Mouse (Mus musculus) midbrain, embryonic 13.5 days (tissue): ENCODE measurements around the gene Kirrel3. TPM values are rescaled to one million over a fixed set of nuclear protein-coding genes. Genes with fewer than 3 reads are reported as not detected.

Experiments used
- ATAC-seq: fragments of 200-750 bp; cut with Nextera tagmentation; 2 replicates; pipeline ENCODE4 v1.8.0; 2017; ENCODE audit warnings: mild to moderate bottlenecking, moderate TSS enrichment, moderate library complexity
- H3K27ac ChIP-seq: fragments of 300-500 bp; sonication (generic); 2 replicates; pipeline ENCODE4 v1.5.1; 2015; ENCODE audit warnings: inconsistent platforms, mild to moderate bottlenecking, moderate library complexity
- H3K27me3 ChIP-seq: fragments of 300-500 bp; sonication (generic); 2 replicates; pipeline ENCODE4 v1.6.1; 2015; ENCODE audit warnings: mild to moderate bottlenecking, inconsistent platforms
- H3K36me3 ChIP-seq: fragments of 300-500 bp; sonication (generic); 2 replicates; pipeline ENCODE4 v1.6.1; 2015; ENCODE audit warnings: mild to moderate bottlenecking, inconsistent platforms
- H3K4me1 ChIP-seq: fragments of 300-500 bp; sonication (generic); replicated peaks from 2 replicates; pipeline ENCODE4 v1.6.1; 2015; ENCODE audit warnings: inconsistent platforms
- H3K4me2 ChIP-seq: fragments of 300-500 bp; sonication (generic); replicated peaks from 2 replicates; pipeline ENCODE4 v1.6.1; 2015; ENCODE audit warnings: moderate library complexity, mild to moderate bottlenecking, inconsistent platforms
- H3K4me3 ChIP-seq: fragments of 300-500 bp; sonication (generic); replicated peaks from 2 replicates; pipeline ENCODE4 v1.5.1; 2015; ENCODE audit warnings: mild to moderate bottlenecking, inconsistent platforms
- H3K9ac ChIP-seq: fragments of 300-500 bp; sonication (generic); replicated peaks from 2 replicates; pipeline ENCODE4 v1.6.1; 2015; ENCODE audit warnings: mild to moderate bottlenecking, inconsistent platforms
- H3K9me3 ChIP-seq: fragments of 300-500 bp; sonication (generic); 2 replicates; pipeline ENCODE4 v1.6.1; 2016; ENCODE audit warnings: mild to moderate bottlenecking, inconsistent platforms
- WGBS: fragments of 180-500 bp; shearing (Covaris S2); methylation state at CpG from one replicate; pipeline ENCODE4 v1.1.7; 2015; 5-methylcytosine and 5-hydroxymethylcytosine counted together
- polyA plus RNA-seq: library from polyadenylated mRNA; unstranded; fragments of >200 nt; fragmentation: Nextera tagmentation; extraction: Ambion mirVana; gene quantifications from 2 replicates; pipeline ENCODE4 v1.2.1, GENCODE M21; 2015

The Kirrel3 gene
- polyA plus RNA-seq, 1 experiment from 2014 or later, result 24.0 TPM

DNA sequence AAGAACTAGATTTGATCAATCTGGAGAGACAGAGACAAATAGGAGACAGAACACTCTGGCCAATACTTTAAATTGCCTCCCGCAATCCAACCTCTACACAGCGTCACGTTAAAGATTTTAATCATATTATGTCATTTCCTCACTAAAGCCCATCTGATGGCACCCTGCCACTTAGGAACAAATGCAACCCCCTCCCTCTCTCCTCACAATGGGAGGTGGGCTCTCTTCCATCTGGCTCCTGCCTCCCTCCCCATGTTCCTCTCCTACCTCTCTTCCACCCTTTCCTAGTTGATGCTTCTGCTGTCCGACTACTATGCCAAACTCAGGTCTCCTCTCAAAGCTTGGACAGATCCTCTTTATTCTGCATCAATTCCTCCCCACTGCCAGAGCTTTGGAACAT is 365.4 kb downstream of the Kirrel3 start:
- no peak for ATAC-seq
- H3K36me3 ChIP-seq, result no peaks in the 10 kb centered on the region
- H3K4me1 ChIP-seq, result no peaks in the 10 kb centered on the region
- H3K4me2 ChIP-seq, result no peak overlapping the region
- no peaks in the 10 kb centered on the region for H3K9me3 ChIP-seq
- 83% methylated on average over 4 of the region's 4 CpGs for WGBS
- H3K27me3 ChIP-seq, result no peaks in the 10 kb centered on the region
- no peak overlapping the region for H3K9ac ChIP-seq
- no peak overlapping the region for H3K27ac ChIP-seq
- H3K4me3 ChIP-seq, result no peak overlapping the region

DNA sequence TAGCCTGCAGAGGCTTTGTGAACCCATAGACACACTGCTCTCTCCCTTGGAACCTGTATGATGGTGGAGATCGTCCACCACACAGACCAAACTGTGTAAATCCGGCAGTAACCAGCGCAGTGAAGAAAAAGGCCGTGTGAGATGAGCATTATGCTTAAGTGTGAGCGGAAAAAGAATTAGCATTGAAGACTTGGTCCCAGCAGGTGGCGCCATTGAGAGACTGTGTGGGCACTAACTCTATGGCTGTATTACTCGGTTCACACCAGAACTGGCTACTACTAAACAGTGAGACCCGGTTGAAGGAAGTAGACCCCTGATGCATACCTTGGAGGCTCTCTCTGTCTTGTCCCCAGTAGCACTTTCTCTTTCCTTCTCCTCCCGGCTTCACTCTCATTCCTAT is 371.9 kb downstream of the Kirrel3 start:
- Histone ChIP-seq H3K27ac (no peak overlapping the region), H3K4me3 (no peak overlapping the region), H3K36me3 (no peaks in the 10 kb centered on the region), H3K4me1 (peaks cover 10% of the 10 kb centered on the region; the same call in 1 of the 2 replicates), H3K9ac (no peak overlapping the region), H3K9me3 (0 out of 2 replicates have a peak, but pooled peaks cover 4% of the 10 kb centered on the region), H3K4me2 (no peak overlapping the region), H3K27me3 (no peaks in the 10 kb centered on the region)
- ATAC-seq, result no peak
- 67% methylated on average over 9 of the region's 9 CpGs for WGBS

DNA sequence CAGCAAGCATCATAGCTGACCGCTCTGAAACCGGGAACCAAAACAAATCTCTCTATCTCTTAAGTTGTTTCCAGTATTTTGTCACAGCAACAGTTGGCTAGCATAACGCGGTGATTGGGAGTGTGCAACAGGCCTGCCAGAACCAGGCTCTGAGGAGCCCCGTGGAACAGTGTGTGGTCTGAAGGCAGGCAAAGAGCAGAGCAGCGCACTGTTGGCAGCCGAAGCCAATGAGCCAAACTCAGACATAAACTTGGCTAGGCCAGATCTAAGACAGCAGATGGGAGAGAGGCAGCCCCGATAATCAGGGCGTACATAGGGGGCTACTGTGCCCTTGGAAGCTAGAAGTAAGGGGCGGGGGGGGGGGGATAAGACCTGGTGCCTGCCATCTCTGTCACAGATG is 372.4 kb downstream of the Kirrel3 start:
- H3K4me1 ChIP-seq, result peaks cover 10% of the 10 kb centered on the region; the same call in 1 of the 2 replicates
- H3K9me3 ChIP-seq, result 0 out of 2 replicates have a peak, but pooled peaks cover 4% of the 10 kb centered on the region
- no peaks in the 10 kb centered on the region for H3K36me3 ChIP-seq
- no peak overlapping the region for H3K9ac ChIP-seq
- no peak overlapping the region for H3K27ac ChIP-seq
- WGBS, result 91% methylated on average over 10 of the region's 10 CpGs
- H3K4me3 ChIP-seq, result no peak overlapping the region
- no peak for ATAC-seq
- H3K27me3 ChIP-seq, result no peaks in the 10 kb centered on the region
- no peak overlapping the region for H3K4me2 ChIP-seq

DNA sequence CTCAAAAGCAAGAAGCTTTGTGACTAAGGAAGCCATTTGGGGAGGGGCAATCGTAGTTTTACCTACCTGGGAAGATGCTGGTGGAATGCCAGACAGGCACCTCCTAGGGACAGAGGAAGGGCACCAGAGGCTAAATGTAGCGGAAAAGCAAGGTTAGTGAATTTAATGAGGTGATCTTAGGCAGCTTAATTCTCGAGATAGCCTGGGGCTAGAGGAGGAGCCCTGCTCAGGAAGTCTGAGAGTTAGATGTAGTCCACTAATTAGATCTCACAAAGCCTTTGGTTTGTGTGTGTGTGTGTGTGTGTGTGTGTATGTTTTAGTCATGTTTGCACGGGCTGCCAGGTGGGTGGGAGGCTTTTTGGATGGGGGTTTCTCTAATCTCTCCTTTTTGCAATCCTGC is 375.2 kb downstream of the Kirrel3 start:
- Histone ChIP-seq H3K36me3 (no peaks in the 10 kb centered on the region), H3K4me1 (peaks cover 10% of the 10 kb centered on the region; the same call in 1 of the 2 replicates), H3K4me3 (no peak overlapping the region), H3K9ac (no peak overlapping the region), H3K27me3 (no peaks in the 10 kb centered on the region), H3K27ac (no peak overlapping the region), H3K9me3 (0 out of 2 replicates have a peak, but pooled peaks cover 4% of the 10 kb centered on the region), H3K4me2 (no peak overlapping the region)
- no peak for ATAC-seq
- 31% methylated on average over 4 of the region's 4 CpGs for WGBS

DNA sequence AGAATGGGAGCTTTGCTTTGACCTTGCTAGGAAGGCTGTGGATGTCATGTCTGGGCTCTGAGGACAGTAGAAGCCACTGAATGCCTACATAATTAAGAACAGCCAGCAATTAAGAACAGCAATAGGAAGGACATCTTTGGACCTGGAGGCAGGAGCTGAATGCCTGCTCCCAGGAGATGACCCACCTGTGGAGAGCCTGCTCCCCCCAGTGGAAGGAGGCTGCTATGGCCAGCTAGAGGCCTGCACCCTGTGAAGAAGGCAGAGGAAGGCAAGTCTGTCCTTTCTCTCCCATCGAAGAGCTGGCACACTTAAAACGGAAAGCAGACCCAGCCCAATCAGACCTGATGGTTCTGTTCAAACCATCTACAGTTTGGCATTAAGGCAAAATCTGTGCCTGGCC is 376.1 kb downstream of the Kirrel3 start:
- H3K4me2 ChIP-seq, result no peak overlapping the region
- H3K9ac ChIP-seq, result no peak overlapping the region
- H3K27me3 ChIP-seq, result no peaks in the 10 kb centered on the region
- H3K27ac ChIP-seq, result no peak overlapping the region
- no peak overlapping the region for H3K4me3 ChIP-seq
- peaks cover 10% of the 10 kb centered on the region; the same call in 1 of the 2 replicates for H3K4me1 ChIP-seq
- ATAC-seq, result peak; percentile 59
- no peaks in the 10 kb centered on the region for H3K36me3 ChIP-seq
- 0 out of 2 replicates have a peak, but pooled peaks cover 4% of the 10 kb centered on the region for H3K9me3 ChIP-seq
- WGBS, result 48% methylated on average over 2 of the region's 2 CpGs

DNA sequence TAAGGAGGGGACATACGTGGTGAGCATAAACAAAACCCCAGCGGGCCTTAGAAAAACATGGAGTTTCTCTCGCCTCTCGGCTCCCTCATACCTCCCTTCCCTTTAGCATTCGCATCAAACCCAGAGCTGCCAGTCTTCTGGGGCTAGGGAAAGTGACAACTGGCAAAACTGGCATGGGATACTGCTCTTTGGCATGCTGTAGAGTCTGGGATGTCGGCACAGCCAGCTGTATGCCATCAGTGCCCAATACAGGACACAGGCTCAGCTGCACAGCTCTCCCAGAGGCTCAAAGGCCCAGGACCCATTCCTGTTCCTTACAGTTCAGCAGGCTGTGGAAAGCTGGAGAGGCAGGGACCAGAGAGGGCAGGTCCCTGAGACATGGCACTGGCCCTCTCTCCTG is 379.9 kb downstream of the Kirrel3 start:
- Histone ChIP-seq H3K4me1 (peaks cover 12% of the 10 kb centered on the region), H3K4me2 (no peak overlapping the region), H3K9me3 (no peaks in the 10 kb centered on the region), H3K4me3 (no peak overlapping the region), H3K9ac (no peak overlapping the region), H3K27me3 (no peaks in the 10 kb centered on the region), H3K27ac (no peak overlapping the region), H3K36me3 (no peaks in the 10 kb centered on the region)
- ATAC-seq, result no peak
- 87% methylated on average over 6 of the region's 6 CpGs for WGBS

DNA sequence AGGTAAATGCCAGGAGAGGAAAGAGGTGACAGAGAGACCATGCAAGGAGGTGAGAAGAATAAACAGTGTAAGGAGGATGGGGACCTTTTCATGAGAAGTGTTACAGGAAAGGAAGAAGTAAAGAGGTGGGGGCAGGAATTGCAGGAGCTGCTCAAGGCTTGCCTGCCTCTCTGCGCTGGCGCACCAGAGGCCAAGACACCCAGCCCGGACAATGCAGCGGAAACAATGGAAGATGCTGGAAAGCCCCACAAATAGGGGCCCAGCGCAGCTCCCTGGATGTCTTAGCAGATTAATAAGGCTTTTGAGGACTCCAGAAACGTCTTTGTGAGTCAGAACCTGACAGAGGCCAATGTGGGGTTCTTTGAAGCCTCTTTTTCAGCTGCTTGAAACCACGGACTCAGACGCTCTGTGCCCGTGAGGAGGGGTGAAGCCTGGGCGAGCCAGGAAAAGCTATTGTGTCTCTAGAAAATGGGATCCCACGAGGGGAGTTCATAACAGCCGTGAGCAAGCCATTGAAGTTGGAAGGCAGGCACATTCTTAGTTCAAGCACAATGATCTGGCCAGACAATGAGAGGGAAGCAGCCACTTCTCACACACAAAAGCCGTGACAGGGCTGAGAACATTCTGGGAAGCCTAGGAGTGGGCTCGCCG is 385.7 kb downstream of the Kirrel3 start:
- no peak overlapping the region for H3K4me3 ChIP-seq
- peak overlapping the region; percentile 11; the same call in 1 of the 2 replicates for H3K4me2 ChIP-seq
- no peaks in the 10 kb centered on the region for H3K27me3 ChIP-seq
- peaks cover 32% of the 10 kb centered on the region for H3K4me1 ChIP-seq
- H3K9me3 ChIP-seq, result no peaks in the 10 kb centered on the region
- H3K27ac ChIP-seq, result peak overlapping the region; percentile 56
- 5% methylated on average over 15 of the region's 15 CpGs for WGBS
- ATAC-seq, result peak; percentile 89
- 0 out of 2 replicates have a peak overlapping the region, but pooled peaks have one; percentile 8 for H3K9ac ChIP-seq
- no peaks in the 10 kb centered on the region for H3K36me3 ChIP-seq

DNA sequence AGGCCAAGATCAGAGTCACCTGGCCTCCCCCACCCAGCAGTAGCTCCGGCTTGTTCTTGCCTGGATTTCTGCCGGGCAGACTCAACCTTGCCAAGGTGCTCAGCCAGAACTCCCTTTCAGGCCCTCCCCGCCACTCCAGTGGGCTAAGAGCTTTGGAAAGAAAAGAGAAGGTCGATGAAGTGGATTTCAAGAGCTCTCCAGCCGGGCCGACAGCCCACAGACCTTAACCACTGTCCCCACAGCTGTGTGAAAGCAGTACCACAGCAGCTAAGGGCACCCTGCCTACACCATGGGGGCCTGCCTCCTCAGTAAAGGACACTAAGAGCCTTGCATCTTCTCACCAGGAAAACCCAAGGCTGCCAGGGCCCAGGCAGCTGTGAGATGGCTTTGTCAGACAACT is 389.5 kb downstream of the Kirrel3 start:
- WGBS, result 73% methylated on average over 6 of the region's 6 CpGs
- no peak overlapping the region for H3K9ac ChIP-seq
- H3K4me1 ChIP-seq, result peaks cover 28% of the 10 kb centered on the region
- H3K9me3 ChIP-seq, result no peaks in the 10 kb centered on the region
- no peak overlapping the region for H3K4me2 ChIP-seq
- no peak for ATAC-seq
- H3K27ac ChIP-seq, result no peak overlapping the region
- no peaks in the 10 kb centered on the region; the same call in 1 of the 2 replicates for H3K27me3 ChIP-seq
- H3K4me3 ChIP-seq, result no peak overlapping the region
- no peaks in the 10 kb centered on the region for H3K36me3 ChIP-seq

DNA sequence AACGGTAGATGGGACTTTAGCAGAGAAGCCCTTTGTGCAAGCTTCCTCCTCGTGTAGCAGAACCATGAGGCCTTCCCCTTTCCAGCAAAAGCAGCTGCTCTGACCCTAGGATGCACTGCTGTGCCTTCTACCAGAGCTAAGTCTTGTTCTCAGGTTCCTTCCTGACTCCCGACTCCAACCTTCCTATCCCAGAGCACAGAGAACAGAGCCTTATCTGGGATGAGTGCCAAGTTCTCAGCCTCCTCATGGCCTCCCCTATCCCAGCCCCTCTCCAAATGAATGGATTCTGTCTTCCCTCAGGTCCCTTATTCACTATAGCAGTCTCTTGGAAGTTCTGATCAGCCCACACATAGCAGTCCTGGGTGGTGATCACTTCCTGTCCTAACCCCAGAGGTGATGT is 391.5 kb downstream of the Kirrel3 start:
- no peaks in the 10 kb centered on the region for H3K36me3 ChIP-seq
- H3K27ac ChIP-seq, result no peak overlapping the region
- ATAC-seq, result no peak
- H3K4me2 ChIP-seq, result no peak overlapping the region
- H3K4me1 ChIP-seq, result peaks cover 20% of the 10 kb centered on the region
- H3K9me3 ChIP-seq, result no peaks in the 10 kb centered on the region
- H3K9ac ChIP-seq, result no peak overlapping the region
- no peak overlapping the region for H3K4me3 ChIP-seq
- H3K27me3 ChIP-seq, result no peaks in the 10 kb centered on the region; the same call in 1 of the 2 replicates
- WGBS, result 73% methylated on average over 3 of the region's 3 CpGs

DNA sequence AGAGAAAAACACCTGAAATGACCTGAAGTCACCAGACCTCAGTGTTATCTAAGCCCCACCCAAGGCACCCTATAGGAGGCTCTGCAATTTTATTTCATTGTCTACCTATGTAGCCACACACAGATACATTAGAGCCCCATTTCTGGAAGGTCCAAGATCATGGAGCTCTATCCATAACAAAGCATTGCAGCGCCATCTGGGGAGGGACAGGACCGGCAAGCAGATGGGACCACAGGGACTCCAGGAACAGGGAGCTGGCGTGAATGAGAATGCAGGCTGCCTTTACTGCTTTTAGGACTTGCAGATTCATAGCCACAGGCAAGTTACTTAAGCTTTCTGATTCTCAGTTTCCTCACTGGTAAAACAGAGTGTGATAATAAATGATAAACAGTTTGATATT is 392.1 kb downstream of the Kirrel3 start:
- Histone ChIP-seq H3K27me3 (no peaks in the 10 kb centered on the region; the same call in 1 of the 2 replicates), H3K9ac (no peak overlapping the region), H3K4me2 (no peak overlapping the region), H3K4me3 (no peak overlapping the region), H3K27ac (no peak overlapping the region), H3K9me3 (no peaks in the 10 kb centered on the region), H3K4me1 (peaks cover 21% of the 10 kb centered on the region), H3K36me3 (no peaks in the 10 kb centered on the region)
- WGBS, result 69% methylated on average over 3 of the region's 3 CpGs
- ATAC-seq, result no peak

DNA sequence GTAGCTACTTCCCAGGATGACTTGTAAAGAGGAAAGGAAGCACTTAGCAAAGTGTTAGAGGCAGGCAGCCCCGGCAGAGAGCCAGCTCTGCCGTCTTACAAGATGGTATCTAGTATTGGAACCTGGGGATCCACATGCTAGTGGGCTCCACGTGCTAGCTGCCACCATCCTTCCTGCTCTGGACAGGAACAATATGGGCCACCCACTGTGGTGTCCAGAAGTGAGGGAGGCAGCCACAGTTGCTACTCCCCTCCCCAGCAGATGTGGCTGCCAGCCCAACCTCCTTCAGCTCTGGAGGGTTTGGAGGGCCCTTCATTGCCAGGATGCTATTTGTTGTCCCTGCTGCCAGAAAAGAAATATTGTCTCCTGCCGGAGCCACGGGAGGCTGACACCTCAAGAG is 396.1 kb downstream of the Kirrel3 start:
- H3K36me3 ChIP-seq, result no peaks in the 10 kb centered on the region
- H3K27ac ChIP-seq, result no peak overlapping the region
- H3K9me3 ChIP-seq, result no peaks in the 10 kb centered on the region
- H3K27me3 ChIP-seq, result no peaks in the 10 kb centered on the region; the same call in 1 of the 2 replicates
- no peak for ATAC-seq
- 32% methylated on average over 5 of the region's 5 CpGs for WGBS
- no peak overlapping the region for H3K9ac ChIP-seq
- H3K4me2 ChIP-seq, result no peak overlapping the region
- H3K4me3 ChIP-seq, result no peak overlapping the region
- peaks cover 20% of the 10 kb centered on the region for H3K4me1 ChIP-seq

DNA sequence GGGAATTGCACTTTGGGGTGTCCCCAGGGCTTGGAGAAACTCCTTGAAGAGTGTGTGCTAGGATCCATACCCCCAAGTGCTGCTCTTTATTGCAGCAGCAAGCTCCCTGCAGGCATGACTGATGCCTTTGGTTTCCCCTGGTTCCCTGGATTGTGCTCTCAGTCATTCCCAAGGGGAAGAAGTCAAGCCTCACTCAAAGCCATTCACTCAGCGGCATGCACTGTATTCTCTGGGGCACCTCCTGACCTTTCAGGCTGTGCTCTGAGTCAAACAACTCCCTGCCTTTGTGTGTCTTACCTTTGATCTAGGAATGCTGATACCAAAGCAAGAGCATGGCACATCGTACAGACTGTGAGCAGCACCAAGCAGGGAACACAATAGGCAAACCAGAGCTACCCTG is 396.5 kb downstream of the Kirrel3 start:
- Histone ChIP-seq H3K9me3 (no peaks in the 10 kb centered on the region), H3K27me3 (no peaks in the 10 kb centered on the region; the same call in 1 of the 2 replicates), H3K4me2 (no peak overlapping the region), H3K9ac (no peak overlapping the region), H3K4me3 (no peak overlapping the region), H3K4me1 (peaks cover 20% of the 10 kb centered on the region), H3K36me3 (no peaks in the 10 kb centered on the region), H3K27ac (no peak overlapping the region)
- 3% methylated on average over 2 of the region's 2 CpGs for WGBS
- peak; percentile 28; the same call in 1 of the 2 replicates for ATAC-seq

DNA sequence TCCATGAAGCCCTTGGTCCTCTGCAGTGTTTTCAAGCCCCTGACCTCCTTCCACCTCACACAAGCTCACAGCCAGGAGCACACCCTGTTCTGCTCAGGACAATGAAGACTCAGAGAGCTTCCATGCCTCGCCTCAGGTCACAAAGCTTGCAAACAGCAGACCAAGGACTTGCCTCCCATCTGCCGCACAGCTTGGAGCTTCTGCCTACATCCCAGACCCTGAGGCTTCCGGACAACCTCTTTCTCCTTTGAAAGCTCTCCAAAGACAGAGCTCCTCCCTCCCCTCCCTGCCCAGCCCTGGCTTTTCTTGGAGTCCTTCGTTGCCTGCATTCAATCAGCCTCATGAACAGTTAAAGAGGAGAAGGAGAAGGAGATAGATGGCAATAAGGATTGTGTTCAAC is 397.4 kb downstream of the Kirrel3 start:
- Histone ChIP-seq H3K4me3 (no peak overlapping the region), H3K27me3 (no peaks in the 10 kb centered on the region; the same call in 1 of the 2 replicates), H3K36me3 (no peaks in the 10 kb centered on the region), H3K9me3 (no peaks in the 10 kb centered on the region), H3K27ac (no peak overlapping the region), H3K4me1 (peaks cover 28% of the 10 kb centered on the region), H3K4me2 (no peak overlapping the region), H3K9ac (no peak overlapping the region)
- ATAC-seq, result no peak
- WGBS, result 13% methylated on average over 4 of the region's 4 CpGs
